Mouse (Mus musculus) olfactory bulb, adult 2 months (tissue): ENCODE measurements around the gene Grap2.

Source experiments
- CTCF ChIP-seq: fragments of 200-500 bp; IDR thresholded peaks from 2 replicates; pipeline ENCODE4 v1.5.1; 2012; ENCODE audit warnings: low read depth, mild to moderate bottlenecking, low read length, moderate library complexity; ENCODE audit not compliant: insufficient read depth
- POLR2A ChIP-seq: fragments of 200-500 bp; IDR thresholded peaks from 2 replicates; pipeline ENCODE4 v1.6.1; 2012; ENCODE audit warnings: mild to moderate bottlenecking, low read depth, low read length, moderate library complexity; ENCODE audit not compliant: insufficient read depth

DNA sequence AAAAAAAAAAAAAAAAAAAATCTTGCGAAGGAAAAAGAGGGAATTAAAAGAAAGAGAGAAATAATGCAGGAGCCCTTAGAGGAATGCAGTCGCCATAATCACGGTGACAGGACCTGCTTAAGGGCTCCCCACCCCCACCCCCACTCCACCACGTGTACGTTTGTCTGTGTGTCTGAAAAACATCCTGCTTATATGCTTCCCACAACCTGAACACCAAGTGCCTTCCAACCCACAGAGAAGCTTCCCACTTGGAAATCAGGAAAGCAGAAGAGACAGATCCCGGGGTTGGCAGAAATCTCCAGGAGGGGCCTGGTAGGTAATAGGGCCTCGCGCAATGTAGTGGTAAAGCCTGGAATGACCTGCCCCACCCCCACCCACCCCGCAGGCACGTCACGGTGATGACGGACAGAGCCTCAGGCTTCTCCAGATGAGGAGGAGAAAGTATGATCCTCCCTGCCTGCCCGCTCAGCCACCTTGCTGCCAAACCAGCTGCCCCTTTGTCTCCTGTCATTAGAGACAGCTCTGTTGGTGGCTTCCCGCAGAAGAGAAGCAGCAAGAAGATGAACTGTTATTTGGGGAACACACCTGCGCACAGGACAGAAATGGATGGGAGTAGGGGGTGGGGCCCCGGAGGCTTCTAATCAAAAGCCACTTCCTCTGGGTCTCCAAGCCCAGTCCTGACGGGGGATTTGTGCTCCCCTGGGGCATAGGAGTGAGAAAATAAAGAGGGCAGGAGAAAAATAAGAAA, 43.4 kb downstream of the Grap2 start:
- TF ChIP-seq CTCF (no peak), POLR2A (no peak)
